Mouse (Mus musculus) kidney, postnatal 0 days (tissue): ENCODE data around the gene Ints12. TPM values are rescaled to one million over a fixed set of nuclear protein-coding genes. Genes with fewer than 3 reads are reported as not detected.

Experiments used
- ATAC-seq: fragments of 200-750 bp; cut with Nextera tagmentation; replicated peaks from 2 replicates; pipeline ENCODE4 v1.8.0; 2017; ENCODE audit warnings: low read depth, moderate number of reproducible peaks, moderate TSS enrichment, moderate library complexity; ENCODE audit not compliant: low FRiP score
- DNase-seq: peaks from one replicate; pipeline ENCODE4 v3.0.0-alpha.2; 2016; ENCODE audit warnings: low spot score
- H3K27ac ChIP-seq: fragments of 300-500 bp; sonication (generic); 2 replicates; pipeline ENCODE4 v1.5.1; 2014; ENCODE audit warnings: mild to moderate bottlenecking
- H3K27me3 ChIP-seq: fragments of 300-500 bp; sonication (generic); 2 replicates; pipeline ENCODE4 v1.6.1; 2014; ENCODE audit warnings: low read length, mixed read lengths; ENCODE audit not compliant: insufficient read depth
- H3K36me3 ChIP-seq: fragments of 300-500 bp; sonication (generic); 2 replicates; pipeline ENCODE4 v1.6.1; 2014; ENCODE audit warnings: low read length, mixed read lengths; ENCODE audit not compliant: insufficient read depth
- H3K4me1 ChIP-seq: fragments of 300-500 bp; sonication (generic); replicated peaks from 2 replicates; pipeline ENCODE4 v1.6.1; 2014; ENCODE audit warnings: antibody characterized with exemption, low read length, mixed read lengths; ENCODE audit not compliant: insufficient read depth
- H3K4me2 ChIP-seq: fragments of 300-500 bp; sonication (generic); 2 replicates; pipeline ENCODE4 v1.6.1; 2014; ENCODE audit warnings: mild to moderate bottlenecking, low read length, moderate library complexity, mixed read lengths
- H3K4me3 ChIP-seq: fragments of 300-500 bp; sonication (generic); replicated peaks from 2 replicates; pipeline ENCODE4 v1.5.1; 2014; ENCODE audit warnings: low read depth, low read length
- H3K9ac ChIP-seq: fragments of 300-500 bp; sonication (generic); 2 replicates; pipeline ENCODE4 v1.6.1; 2014; ENCODE audit warnings: low read depth, low read length
- H3K9me3 ChIP-seq: fragments of 300-500 bp; sonication (generic); replicated peaks from 2 replicates; pipeline ENCODE4 v1.6.1; 2016; ENCODE audit warnings: low read length, inconsistent platforms, mixed read lengths
- CTCF ChIP-seq: IDR thresholded peaks from 2 replicates; pipeline ENCODE4 v1.5.1; 2016; ENCODE audit warnings: antibody characterized with exemption, low read depth, mild to moderate bottlenecking, moderate library complexity
- WGBS: fragments of 180-500 bp; shearing (Covaris S2); extraction: QIAGEN DNeasy Blood & Tissue Kit; methylation state at CpG from one replicate; pipeline ENCODE4 v1.1.7; 2014; 5-methylcytosine and 5-hydroxymethylcytosine counted together
- polyA plus RNA-seq: library from polyadenylated mRNA; unstranded; fragments of >200 nt; fragmentation: Nextera tagmentation; extraction: Ambion mirVana; gene quantifications from 2 replicates; pipeline ENCODE4 v1.2.1, GENCODE M21; 2015

Gene Ints12
- polyA plus RNA-seq, 1 experiment from 2014 or later: 21.4 TPM

GRCm38 (mm10) chr3:133091121-133091663 is 448 bp upstream of the Ints12 start:
- under 1% methylated on average over 43 of the region's 44 CpGs for WGBS
- peak; percentile 55 for DNase-seq
- Histone ChIP-seq H3K4me2 (peak overlapping the region; percentile 90), H3K9ac (peak overlapping the region; percentile 93), H3K4me3 (peak overlapping the region; percentile 99), H3K27ac (peak overlapping the region; percentile 96), H3K27me3 (no peaks in the 10 kb centered on the region), H3K9me3 (no peaks in the 10 kb centered on the region), H3K4me1 (peaks cover 5% of the 10 kb centered on the region; the same call in 1 of the 2 replicates), H3K36me3 (no peaks in the 10 kb centered on the region)
- ATAC-seq: peak; percentile 83
- no peak for TF ChIP-seq CTCF

GRCm38 (mm10) chr3:133092274-133092853 is 724 bp downstream of the Ints12 start:
- TF ChIP-seq CTCF: no peak
- Histone ChIP-seq H3K27me3 (no peaks in the 10 kb centered on the region), H3K9ac (peak overlapping the region; percentile 93), H3K9me3 (no peaks in the 10 kb centered on the region), H3K4me2 (peak overlapping the region; percentile 90), H3K36me3 (no peaks in the 10 kb centered on the region), H3K27ac (peak overlapping the region; percentile 96), H3K4me1 (peaks cover 5% of the 10 kb centered on the region; the same call in 1 of the 2 replicates), H3K4me3 (peak overlapping the region; percentile 99)
- DNase-seq (no peak), ATAC-seq (no peak)
- WGBS: 0% methylated on average over 7 of the region's 7 CpGs

- Histone ChIP-seq H3K4me3 (no peak overlapping the region; the same call in 1 of the 2 replicates), H3K9ac (no peak overlapping the region), H3K36me3 (peaks cover 3% of the 10 kb centered on the region; the same call in 1 of the 2 replicates), H3K27me3 (no peaks in the 10 kb centered on the region), H3K9me3 (no peaks in the 10 kb centered on the region), H3K27ac (no peak overlapping the region), H3K4me1 (peaks cover 5% of the 10 kb centered on the region; the same call in 1 of the 2 replicates), H3K4me2 (peak overlapping the region; percentile 90)
- DNase-seq (no peak), ATAC-seq (no peak)
- TF ChIP-seq CTCF: no peak
- 66% methylated on average over 1 of the region's 1 CpGs for WGBS
These were observed 1.3 kb downstream of the Ints12 start for GRCm38 (mm10) chr3:133092936-133093335.

GRCm38 (mm10) chr3:133094305-133094704 is 2.7 kb downstream of the Ints12 start:
- H3K9ac ChIP-seq: no peak overlapping the region
- 27% methylated on average over 1 of the region's 1 CpGs for WGBS
- no peak overlapping the region for H3K4me2 ChIP-seq
- H3K9me3 ChIP-seq: no peaks in the 10 kb centered on the region
- peaks cover 10% of the 10 kb centered on the region; the same call in 1 of the 2 replicates for H3K36me3 ChIP-seq
- ATAC-seq: no peak
- no peak overlapping the region for H3K4me3 ChIP-seq
- H3K4me1 ChIP-seq: peaks cover 5% of the 10 kb centered on the region; the same call in 1 of the 2 replicates
- DNase-seq: no peak
- no peak overlapping the region for H3K27ac ChIP-seq
- TF ChIP-seq CTCF: no peak
- H3K27me3 ChIP-seq: no peaks in the 10 kb centered on the region

- H3K9me3 ChIP-seq: no peaks in the 10 kb centered on the region
- H3K9ac ChIP-seq: no peak overlapping the region
- H3K4me2 ChIP-seq: no peak overlapping the region
- H3K4me3 ChIP-seq: no peak overlapping the region
- peaks cover 24% of the 10 kb centered on the region for H3K36me3 ChIP-seq
- no peaks in the 10 kb centered on the region for H3K27me3 ChIP-seq
- ATAC-seq: no peak
- DNase-seq: no peak
- no peaks in the 10 kb centered on the region; the same call in 1 of the 2 replicates for H3K4me1 ChIP-seq
- no peak for TF ChIP-seq CTCF
- 94% methylated on average over 6 of the region's 6 CpGs for WGBS
- no peak overlapping the region for H3K27ac ChIP-seq
These were observed 6.3 kb downstream of the Ints12 start for GRCm38 (mm10) chr3:133097936-133098335.

GRCm38 (mm10) chr3:133098336-133098735 is 6.7 kb downstream of the Ints12 start:
- H3K9ac ChIP-seq: no peak overlapping the region
- no peaks in the 10 kb centered on the region for H3K9me3 ChIP-seq
- ATAC-seq (no peak), DNase-seq (no peak)
- no peaks in the 10 kb centered on the region for H3K27me3 ChIP-seq
- WGBS: 93% methylated on average over 4 of the region's 4 CpGs
- H3K4me2 ChIP-seq: no peak overlapping the region
- H3K27ac ChIP-seq: no peak overlapping the region
- H3K36me3 ChIP-seq: peaks cover 24% of the 10 kb centered on the region
- no peak for TF ChIP-seq CTCF
- no peaks in the 10 kb centered on the region; the same call in 1 of the 2 replicates for H3K4me1 ChIP-seq
- H3K4me3 ChIP-seq: no peak overlapping the region
